Mouse (Mus musculus) forelimb bud, embryonic 11.5 days (tissue): Measurements from ENCODE around the gene R3hdm4.

ENCODE experiments used
- DNase-seq: peaks from one replicate; pipeline ENCODE4 v3.0.0-alpha.2; 2012; ENCODE audit warnings: low read depth, low spot score

The R3hdm4 gene

DNA sequence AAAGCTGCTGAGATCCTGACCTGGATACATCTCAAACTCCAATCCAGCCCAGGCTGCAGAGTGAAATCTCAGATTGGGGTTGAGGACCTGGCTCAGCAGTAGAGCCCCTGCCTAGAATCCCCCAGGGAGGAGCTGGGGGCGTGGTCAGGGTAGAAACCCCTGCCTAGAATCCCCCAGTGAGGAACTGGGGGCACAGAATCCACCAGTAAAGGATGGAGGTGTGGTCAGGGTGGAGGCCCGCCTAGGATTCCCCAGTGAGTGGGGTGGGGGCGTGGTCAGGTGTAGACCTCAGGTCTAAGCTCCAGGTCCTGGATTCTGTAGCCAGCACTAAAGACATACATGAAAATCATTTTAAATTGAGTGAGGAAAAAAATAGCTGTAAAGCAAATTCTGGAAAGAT is 48.1 kb downstream of the R3hdm4 start:
- no peak for DNase-seq

DNA sequence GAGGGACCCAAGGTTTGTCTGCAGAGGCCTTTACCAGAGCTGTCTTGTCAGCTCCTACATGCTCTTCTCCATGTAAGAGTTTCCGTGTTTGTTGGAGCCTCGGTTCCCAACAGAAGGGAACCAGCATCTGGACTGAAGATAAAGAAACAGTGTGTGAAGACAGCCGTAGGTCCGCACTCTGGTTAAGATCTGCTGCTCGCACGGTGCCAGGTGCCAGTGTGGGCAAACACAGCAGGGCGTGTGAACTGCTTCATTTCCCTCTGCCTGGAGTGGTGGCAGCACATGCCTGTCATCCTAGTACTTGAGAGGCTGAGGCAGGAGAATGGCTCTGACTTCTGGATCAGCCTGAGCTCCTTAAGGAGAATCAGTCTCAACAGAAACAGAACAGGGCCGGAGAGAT is 49.2 kb downstream of the R3hdm4 start:
- no peak for DNase-seq

DNA sequence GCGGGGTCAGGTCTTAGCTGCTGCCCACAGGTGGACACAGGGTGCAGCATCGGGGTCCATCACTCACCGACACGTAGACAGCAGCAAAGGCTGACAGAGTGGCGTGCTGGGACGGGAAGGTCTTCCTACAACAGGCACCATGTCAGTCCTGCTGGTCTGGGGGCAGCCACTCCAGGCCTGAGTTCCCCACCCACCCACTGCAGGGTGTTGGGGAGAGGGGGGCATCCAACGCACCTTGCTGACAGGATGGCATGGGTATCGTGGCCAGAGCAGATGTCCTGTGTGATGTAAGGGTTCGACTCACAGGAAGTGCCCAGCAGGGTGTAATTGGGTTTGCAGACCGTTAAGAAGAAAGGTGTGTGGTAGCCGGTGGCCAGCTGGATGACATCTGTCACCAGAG is 54.4 kb downstream of the R3hdm4 start:
- no peak for DNase-seq

DNA sequence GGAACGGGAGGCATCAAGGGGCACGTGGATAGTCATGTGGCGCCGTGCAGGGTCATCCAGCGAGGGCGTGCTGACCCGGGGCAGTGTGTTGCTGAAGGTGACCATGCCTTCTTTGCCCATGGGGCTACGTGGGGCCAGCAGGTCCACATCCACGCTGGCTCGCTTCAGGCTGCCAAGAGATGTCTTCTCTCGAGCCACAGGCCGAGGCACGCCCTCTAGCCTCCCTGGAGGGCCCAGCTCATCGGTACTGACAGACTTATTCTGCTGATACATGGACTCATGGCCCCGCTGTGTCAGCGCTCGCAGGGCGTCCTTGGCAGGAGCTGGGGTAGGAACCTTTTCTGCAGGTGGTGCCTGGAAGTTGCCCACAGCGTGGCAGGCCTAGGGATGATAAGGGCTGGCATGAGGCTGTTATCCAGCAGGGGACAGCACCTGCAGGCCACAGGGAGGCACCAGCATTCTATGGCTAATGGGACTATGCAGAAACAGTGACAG is 55.2 kb downstream of the R3hdm4 start:
- no peak for DNase-seq

DNA sequence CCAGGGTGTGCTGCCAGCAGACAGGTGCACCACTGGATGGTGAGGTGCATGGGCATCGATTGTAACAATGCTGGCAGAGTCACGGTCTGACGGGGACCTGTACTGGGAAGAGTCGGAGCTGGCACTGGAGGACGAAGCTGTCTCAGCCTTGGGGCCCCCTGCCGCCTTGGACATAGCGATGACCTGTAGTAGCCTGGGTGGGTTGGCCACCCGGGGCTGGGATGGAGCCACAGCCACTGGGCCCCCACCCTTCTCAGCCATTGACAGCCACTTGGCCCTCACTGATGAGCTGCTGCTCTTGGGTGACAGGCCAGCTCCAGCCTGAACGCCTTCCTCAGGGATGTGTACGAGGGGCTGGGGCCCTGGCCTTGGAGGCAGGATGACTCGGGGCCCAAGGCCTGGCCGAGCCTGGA is 55.8 kb downstream of the R3hdm4 start:
- DNase-seq, result no peak

DNA sequence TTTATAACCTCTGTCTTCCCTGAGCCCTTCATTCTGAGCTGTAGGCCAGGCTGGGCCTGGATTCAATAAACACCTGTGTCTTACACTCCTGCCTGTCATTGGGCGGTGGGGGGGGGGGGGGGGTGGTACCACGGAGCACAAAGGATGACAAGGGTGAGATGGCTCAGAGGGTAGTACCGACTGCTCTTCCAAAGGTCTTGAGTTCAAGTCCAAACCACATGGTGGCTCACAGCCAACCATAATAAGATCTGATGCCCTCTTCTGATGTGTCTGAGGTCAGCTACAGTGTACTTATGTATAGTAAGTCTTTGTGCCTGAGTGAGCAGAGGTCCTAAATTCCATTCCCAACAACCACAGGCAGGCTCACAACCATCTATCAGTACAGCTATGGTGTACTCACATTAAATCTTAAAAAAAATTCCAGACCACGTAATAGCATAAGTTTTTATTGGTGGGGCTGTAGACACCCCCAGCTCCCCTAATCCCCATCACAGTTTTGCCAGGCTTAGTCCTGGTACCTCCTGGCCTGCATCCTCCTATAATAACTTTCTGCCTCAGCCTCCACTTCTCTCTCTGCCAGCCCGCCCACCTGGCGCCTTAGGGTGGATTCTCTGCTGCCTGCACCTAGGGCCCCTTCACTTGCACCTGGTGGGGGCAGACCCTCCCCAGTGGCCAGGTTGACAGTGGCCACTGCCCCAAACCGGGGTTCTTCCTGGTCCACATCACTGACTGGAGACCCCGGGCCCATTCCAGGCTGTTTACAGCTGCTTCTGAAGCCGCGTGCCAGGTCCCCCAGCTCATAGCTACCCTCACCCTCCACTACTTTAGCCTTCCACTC is 56.4 kb downstream of the R3hdm4 start:
- DNase-seq, result no peak

DNA sequence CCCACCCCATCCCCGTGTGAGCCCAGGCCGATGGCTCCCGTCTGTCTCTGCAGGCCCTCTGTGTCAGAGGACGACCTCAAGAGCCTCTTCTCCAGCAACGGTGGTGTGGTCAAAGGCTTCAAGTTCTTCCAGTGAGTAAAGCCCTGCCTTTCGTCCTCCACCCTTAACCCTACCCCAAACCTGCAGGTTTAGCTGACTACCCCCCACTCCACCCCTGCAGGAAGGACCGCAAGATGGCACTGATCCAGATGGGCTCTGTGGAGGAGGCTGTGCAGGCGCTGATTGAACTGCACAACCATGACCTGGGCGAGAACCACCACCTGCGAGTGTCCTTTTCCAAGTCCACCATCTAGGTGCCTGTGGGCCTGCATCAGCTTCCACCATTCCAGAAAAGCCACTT is 58.1 kb downstream of the R3hdm4 start:
- no peak for DNase-seq

DNA sequence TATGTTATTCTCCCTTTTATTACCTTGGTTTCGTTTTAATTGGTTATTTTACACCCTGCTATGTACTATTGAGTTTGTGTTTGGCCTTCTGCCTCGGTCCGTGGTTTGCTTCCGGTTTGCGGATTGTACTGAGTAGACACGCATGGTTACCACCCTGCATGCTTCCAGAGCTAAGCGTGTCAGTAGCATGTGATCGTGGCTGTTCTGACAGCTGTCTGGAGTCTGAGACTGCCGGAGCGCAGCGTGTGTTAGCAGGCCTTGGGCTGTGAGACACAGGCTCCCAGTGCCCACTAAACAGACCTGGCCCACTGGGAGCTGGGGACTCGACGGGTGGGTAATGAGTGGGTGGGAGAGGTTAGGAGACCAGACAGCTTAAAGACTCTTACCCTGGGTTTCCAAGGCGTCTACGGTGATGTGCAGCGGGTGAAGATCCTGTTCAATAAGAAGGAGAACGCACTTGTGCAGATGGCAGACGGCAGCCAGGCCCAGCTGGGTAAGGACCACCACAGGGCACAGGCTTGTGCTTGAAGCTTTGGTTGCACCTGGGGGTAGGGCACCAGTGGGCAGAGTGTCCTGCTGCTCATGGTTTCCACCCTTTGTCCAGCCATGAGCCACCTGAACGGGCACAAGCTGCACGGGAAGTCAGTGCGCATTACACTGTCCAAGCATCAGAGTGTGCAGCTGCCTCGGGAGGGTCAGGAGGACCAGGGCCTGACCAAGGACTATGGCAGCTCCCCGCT is 58.8 kb downstream of the R3hdm4 start:
- DNase-seq, result no peak

DNA sequence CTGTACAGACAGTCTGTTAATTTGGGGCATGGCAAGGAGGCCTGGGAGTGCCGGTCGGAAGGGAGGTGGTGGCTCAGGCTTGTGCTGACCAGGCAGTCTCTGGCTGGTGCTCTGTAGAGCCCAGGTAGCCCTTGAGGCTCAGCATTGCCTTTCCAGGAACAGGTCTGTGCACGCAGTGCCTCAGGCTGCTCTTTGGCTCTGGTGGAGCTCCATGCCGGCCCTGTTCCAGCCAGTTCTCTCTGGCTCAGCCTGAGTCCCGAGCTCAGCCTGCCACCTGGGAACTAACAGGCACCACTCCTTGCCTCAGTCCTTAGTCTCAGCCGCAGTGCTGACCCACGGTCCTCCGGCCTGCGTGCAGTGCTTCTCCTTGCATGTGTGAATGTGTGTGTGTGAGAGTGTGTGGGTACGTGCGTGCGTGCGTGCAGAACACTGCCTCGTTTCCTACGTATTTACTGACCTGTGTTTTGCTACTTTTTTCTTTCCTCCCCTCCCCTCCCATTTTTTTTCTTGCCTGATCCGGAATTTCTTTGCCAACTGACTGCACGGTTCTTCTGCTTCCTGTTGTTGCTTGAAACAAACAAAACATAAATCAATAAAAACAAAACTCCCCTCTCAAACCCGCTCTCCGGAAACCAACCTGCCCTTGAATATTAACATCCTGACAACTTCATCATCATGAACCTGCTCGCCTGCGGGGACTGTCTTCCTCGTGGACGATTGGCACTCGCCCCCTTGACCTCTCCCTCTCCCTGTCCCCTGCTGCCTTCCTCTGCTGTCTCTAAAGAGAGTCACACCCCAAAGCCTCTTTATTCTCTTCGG is 59.6 kb downstream of the R3hdm4 start:
- no peak for DNase-seq

DNA sequence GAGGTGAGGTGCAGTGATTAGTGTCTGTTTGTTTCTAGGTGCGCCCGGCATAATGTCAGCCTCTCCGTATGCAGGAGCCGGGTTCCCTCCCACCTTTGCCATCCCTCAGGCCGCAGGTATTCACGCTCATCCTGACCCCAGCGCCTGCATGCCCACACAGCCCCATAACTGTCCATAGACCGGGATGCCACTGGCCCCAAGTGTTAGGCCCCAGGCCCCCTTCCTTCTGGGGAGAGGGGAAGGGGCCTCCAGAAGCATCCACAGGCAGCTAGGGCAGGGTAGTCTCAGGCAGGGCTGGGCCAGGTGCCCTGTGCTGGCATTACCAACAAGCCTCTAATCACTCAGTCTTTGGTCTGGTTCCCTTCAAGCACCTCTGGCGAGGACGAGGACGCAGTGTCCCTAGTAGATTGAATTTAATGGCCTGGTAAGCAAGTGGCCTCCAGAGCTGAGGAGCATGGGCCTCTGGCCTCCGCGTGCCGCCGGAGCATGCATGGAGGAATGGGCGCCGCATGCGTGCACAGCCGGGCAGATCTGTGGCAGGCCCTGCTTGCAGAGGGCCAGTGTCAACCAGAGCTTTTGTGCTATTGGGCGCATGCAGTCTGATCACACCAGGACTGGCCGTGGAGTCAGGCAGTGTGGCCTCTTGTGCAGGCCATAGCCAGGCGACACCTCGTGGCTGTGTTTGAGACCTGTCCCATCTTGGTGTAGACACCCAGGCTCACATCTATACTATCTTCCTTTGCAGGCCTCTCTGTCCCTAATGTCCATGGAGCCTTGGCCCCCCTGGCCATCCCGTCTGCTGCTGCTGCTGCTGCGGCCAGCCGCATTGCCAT is 60.7 kb downstream of the R3hdm4 start:
- DNase-seq, result no peak
